Mouse (Mus musculus): ENCODE data around the gene B4galt7.

DNA sequence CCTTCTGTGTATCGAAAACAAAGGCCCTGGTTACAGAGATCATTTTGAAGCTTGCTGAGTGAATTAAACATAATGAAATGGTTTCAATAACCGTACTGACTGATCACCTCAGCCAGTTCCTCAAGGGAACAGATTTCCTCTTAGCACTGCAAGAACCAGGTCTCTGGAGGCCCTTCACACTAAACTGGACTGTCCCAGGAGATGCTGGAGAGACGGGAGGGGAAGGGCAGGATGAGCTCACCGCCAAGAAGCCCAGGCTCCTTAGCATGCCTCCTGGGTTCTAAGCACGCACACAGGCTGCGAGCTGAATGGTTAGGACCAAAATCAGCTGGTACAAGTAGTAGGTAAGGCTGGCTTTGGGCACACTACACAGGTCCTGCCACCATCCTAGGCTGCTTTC, 32.7 kb upstream of the B4galt7 start:
- TF ChIP-seq CTCF (IDR thresholded peaks at IDR 0.05; ENCODE audit: low read depth), result no peak
- TF ChIP-seq EP300 (IDR thresholded peaks at IDR 0.05; ENCODE audit: low read depth), result no peak
